Mouse (Mus musculus) small intestine, adult 2 months (tissue): ENCODE data around the gene Gm21962. TPM values are rescaled to one million over a fixed set of nuclear protein-coding genes. Genes with fewer than 3 reads are reported as not detected.
A peak's percentile ranks its signal among the peaks of the same experiment; 100 is the strongest.
"Not testable (repeated sequence)": the region's sequence is repeated elsewhere in the genome, so short reads cannot be mapped to it uniquely, and the experiment has no call there.

ENCODE experiments used
- H3K27ac ChIP-seq: fragments of 200-500 bp; 2 replicates; pipeline ENCODE4 v1.5.1; 2012; ENCODE audit warnings: low read depth, low read length, control low read depth, inconsistent platforms; ENCODE audit not compliant: insufficient read depth
- H3K27me3 ChIP-seq: fragments of 200-500 bp; 2 replicates; pipeline ENCODE4 v1.6.1; 2012; ENCODE audit warnings: mild to moderate bottlenecking, moderate library complexity, low read length, inconsistent platforms; ENCODE audit not compliant: control insufficient read depth, insufficient read depth
- H3K36me3 ChIP-seq: fragments of 200-500 bp; 2 replicates; pipeline ENCODE4 v1.6.1; 2012; ENCODE audit warnings: mild to moderate bottlenecking, low read length, control low read depth, inconsistent platforms; ENCODE audit not compliant: control insufficient read depth, insufficient read depth
- H3K4me1 ChIP-seq: fragments of 200-500 bp; 2 replicates; pipeline ENCODE4 v1.6.1; 2012; ENCODE audit warnings: low read length, inconsistent platforms, mixed read lengths; ENCODE audit not compliant: control insufficient read depth, insufficient read depth, insufficient read length
- H3K4me3 ChIP-seq: fragments of 200-500 bp; 2 replicates; pipeline ENCODE4 v1.5.1; 2012; ENCODE audit warnings: low read depth, mild to moderate bottlenecking, control low read depth, inconsistent platforms, low read length, moderate library complexity
- CTCF ChIP-seq: fragments of 200-500 bp; IDR thresholded peaks from 2 replicates; pipeline ENCODE4 v1.5.1; 2012; ENCODE audit warnings: low read depth, mild to moderate bottlenecking, control low read depth, inconsistent platforms, low read length, moderate library complexity, mixed read lengths; ENCODE audit not compliant: insufficient replicate concordance, insufficient read length; ENCODE audit errors: extremely low read depth
- POLR2A ChIP-seq: fragments of 200-500 bp; IDR thresholded peaks from 2 replicates; pipeline ENCODE4 v1.6.1; 2012; ENCODE audit warnings: low read depth, mild to moderate bottlenecking, control low read depth, inconsistent platforms, low read length, moderate library complexity
- WGBS: fragments of 180-500 bp; shearing (Covaris S2); methylation state at CpG from one replicate; pipeline ENCODE4 v1.1.7; 2018; 5-methylcytosine and 5-hydroxymethylcytosine counted together
- polyA plus RNA-seq: library from polyadenylated mRNA; depleted of rRNA; stranded (reverse); fragments of >200 nt; gene quantifications from 2 replicates; pipeline ENCODE4 v1.2.3, GENCODE M21; 2012; rRNA removed

Gm21962 gene
- not detected in 2 replicates for polyA plus RNA-seq

DNA sequence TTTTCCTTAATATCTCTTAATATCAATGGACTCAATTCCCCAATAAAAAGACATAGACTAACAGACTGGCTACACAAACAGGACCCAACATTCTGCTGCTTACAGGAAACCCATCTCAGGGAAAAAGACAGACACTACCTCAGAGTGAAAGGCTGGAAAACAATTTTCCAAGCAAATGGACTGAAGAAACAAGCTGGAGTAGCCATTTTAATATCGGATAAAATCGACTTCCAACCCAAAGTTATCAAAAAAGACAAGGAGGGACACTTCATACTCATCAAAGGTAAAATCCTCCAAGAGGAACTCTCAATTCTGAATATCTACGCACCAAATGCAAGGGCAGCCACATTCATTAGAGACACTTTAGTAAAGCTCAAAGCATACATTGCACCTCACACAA lies at the start of gene Gm21962:
Gene Gm21962 (plus strand): TSS at position 301 of the 400 bp plus-strand sequence.
- not testable (repeated sequence) for H3K4me3 ChIP-seq, H3K4me1 ChIP-seq, H3K27me3 ChIP-seq, H3K27ac ChIP-seq, H3K36me3 ChIP-seq
- no CpG with 5 or more reads among the region's 3 CpGs for WGBS

DNA sequence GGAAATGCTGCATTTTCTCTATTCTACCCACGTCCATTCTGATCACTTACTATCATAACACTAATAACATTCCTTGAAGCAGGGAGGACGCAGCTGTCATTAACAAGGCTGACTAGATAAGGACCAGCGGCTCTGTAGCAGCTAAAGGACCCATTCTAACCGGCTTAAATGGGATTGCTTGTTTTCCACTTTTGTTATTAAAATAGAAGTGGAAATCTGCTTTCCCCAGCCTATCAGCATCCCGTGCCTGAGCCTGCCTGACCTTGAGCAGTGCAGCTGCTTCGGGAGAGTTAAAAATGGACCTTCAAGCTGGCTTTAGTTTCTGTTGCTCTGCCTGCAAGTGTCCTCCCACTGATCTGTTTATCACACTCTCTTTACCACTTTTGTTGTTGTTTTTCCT lies 49.2 kb upstream of the Gm21962 start:
- WGBS, result 32% methylated on average over 6 of the region's 6 CpGs
- H3K4me3 ChIP-seq, result no peak overlapping the region
- TF ChIP-seq CTCF (no peak), POLR2A (no peak)
- no peak overlapping the region for H3K27ac ChIP-seq
- H3K27me3 ChIP-seq, result 0 out of 2 replicates have a peak, but pooled peaks cover 3% of the 10 kb centered on the region
- H3K4me1 ChIP-seq, result peaks cover 4% of the 10 kb centered on the region
- H3K36me3 ChIP-seq, result no peaks in the 10 kb centered on the region

DNA sequence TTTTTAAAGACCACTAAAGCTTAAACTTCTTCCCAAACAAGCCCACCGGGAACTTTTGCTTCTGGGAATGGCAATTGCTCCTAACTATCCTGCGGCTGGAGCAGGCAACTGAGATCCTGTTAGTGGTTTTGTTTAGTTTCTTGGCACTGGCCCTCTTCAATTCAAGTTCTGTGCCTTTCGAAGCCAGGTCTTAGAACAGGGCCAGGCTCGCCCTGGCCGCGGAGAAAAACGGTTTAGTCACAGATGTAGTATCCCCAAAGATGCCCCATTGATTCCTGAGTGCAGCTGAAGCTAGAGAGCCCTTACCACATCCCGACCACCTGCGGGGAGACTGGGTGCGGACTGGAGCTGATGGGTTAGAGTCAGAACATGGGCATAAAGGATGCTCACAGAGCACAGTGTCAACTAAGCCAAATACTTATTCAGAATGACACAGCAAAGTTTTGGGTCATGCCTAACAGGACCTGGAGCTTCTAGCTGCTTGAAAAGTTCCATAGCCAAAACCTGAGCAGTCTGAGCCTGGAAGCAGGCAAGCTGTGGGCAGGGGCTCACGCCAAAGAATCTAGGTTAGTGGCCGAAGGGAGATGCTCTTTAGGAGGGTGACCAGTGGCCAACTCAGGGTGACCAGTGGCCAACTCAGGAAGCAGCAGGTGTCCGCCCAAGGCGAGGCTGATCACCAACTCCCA lies 48.3 kb upstream of the Gm21962 start:
- H3K4me3 ChIP-seq, result peak overlapping the region; percentile 71
- WGBS, result 51% methylated on average over 14 of the region's 14 CpGs
- H3K4me1 ChIP-seq, result peaks cover 4% of the 10 kb centered on the region
- H3K27ac ChIP-seq, result no peak overlapping the region
- 0 out of 2 replicates have a peak, but pooled peaks cover 3% of the 10 kb centered on the region for H3K27me3 ChIP-seq
- TF ChIP-seq CTCF (no peak), POLR2A (no peak)
- H3K36me3 ChIP-seq, result no peaks in the 10 kb centered on the region

DNA sequence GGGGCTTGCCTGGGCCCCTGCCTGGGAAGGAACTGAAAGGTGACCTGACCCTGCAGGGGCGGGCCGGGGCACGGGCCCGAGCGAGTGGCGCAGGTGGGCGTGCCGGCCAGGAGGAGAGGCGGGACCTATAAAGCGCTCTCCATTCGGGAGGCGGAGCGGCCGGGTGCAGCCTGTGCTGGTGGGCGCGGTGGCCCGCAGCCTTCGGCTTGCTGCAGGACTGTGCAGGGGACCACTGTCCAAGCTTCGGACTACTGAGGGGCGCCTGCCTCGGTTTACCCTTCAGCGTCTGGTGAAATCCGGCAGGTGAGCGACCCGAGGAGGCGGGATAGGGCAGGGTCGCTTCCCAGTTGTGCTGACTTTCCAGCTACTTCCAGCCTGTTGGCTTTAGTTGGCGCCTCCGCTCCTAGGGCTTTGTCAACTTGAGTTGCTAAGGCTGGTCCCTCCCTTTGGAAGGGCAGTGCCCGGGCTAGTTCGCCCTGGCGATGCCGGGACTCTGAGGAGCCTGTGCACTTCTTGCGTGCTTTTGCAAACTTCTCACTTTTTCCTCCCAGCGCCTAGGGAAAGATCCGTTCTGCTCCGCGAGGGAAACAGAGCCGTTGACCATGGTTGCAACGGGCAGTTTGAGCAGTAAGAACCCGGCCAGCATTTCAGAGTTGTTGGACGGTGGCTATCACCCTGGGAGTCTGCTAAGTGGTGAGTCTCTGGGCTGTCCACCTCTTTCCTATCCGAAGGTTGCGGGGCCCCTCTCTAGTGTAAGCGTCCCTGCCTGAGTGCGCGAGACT lies 47.6 kb upstream of the Gm21962 start:
- no peak for TF ChIP-seq CTCF
- no peak for TF ChIP-seq POLR2A
- Histone ChIP-seq H3K27ac (no peak overlapping the region), H3K27me3 (0 out of 2 replicates have a peak, but pooled peaks cover 3% of the 10 kb centered on the region), H3K36me3 (no peaks in the 10 kb centered on the region), H3K4me1 (peaks cover 4% of the 10 kb centered on the region), H3K4me3 (peak overlapping the region; percentile 71)
- 1% methylated on average over 47 of the region's 47 CpGs for WGBS

DNA sequence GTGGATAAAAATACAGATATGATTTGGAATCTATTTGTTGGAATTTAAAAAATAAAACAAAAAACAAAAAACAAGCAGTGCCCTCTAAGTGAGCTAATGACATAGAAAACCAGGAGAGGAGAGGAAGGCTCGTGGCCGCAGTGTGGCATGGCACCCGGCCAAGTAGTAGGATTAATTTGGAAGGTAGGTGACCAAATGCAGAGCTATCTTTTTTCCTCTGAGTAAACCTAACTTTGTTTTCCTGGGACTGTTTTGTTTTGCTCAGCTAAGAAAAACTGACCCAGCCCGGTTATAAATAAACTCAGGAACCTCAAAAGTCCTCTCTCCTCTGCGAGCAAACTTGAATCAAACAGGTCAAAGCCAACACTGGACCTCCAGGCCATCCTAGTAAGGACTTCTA lies 46.3 kb upstream of the Gm21962 start:
- no peak overlapping the region for H3K4me3 ChIP-seq

DNA sequence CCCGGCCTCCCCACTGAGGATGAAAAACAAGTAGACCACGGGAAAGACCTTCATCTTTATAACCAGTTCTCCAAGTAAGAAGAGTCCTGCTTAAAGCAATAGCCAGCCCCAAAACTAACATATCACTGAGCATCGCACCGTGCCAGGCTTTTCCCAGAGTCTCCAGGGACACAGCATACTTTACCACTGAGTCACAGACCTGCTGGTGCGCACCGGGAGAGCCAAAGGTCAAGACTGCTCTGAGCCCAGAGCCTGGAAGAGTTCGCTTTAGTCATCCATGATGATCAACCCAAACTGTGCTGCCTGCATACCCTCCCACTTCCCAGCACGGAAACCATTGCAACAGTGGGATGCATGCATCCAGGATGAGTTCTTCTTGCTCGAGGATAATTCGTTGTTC lies 37.6 kb upstream of the Gm21962 start:
- Histone ChIP-seq H3K27ac (no peak overlapping the region), H3K4me3 (no peak overlapping the region), H3K4me1 (no peaks in the 10 kb centered on the region), H3K27me3 (no peaks in the 10 kb centered on the region), H3K36me3 (no peaks in the 10 kb centered on the region)
- no peak for TF ChIP-seq CTCF
- no peak for TF ChIP-seq POLR2A
- WGBS, result 78% methylated on average over 10 of the region's 10 CpGs

More for the DNA sequence above, 46.3 kb upstream of the Gm21962 start:
- Histone ChIP-seq H3K27ac (no peak overlapping the region), H3K27me3 (0 out of 2 replicates have a peak, but pooled peaks cover 3% of the 10 kb centered on the region), H3K4me1 (peaks cover 4% of the 10 kb centered on the region), H3K36me3 (no peaks in the 10 kb centered on the region)
- TF ChIP-seq POLR2A, result no peak
- TF ChIP-seq CTCF, result no peak
- WGBS, result 77% methylated on average over 5 of the region's 5 CpGs

DNA sequence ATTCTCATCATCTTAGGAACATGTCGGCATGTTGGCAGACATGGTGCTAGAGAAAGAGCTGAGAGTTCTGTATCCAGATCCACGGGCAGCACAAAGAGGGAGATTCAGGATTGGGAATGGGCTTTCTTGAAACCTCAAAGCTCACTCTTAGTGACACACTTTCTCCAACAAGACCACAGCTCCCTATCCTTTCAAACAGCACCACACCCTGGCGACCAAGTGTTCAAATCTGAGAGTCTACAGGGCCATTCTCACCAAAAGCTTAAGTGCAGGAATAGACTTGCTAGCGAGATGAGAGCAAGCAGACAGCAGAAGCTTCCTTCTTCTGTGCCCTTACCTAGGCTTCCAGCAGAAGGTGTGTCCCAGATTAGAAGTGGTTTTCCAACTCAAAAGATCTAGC lies 34.8 kb upstream of the Gm21962 start:
- H3K36me3 ChIP-seq, result no peaks in the 10 kb centered on the region
- H3K27me3 ChIP-seq, result no peaks in the 10 kb centered on the region
- no peak overlapping the region for H3K4me3 ChIP-seq
- TF ChIP-seq CTCF, result no peak
- no peak for TF ChIP-seq POLR2A
- no peaks in the 10 kb centered on the region for H3K4me1 ChIP-seq
- H3K27ac ChIP-seq, result no peak overlapping the region
- 76% methylated on average over 4 of the region's 4 CpGs for WGBS
